Mouse (Mus musculus) heart, postnatal 10 days (tissue): ENCODE data around the gene Pcnx. TPM values are rescaled to one million over a fixed set of nuclear protein-coding genes. Genes with fewer than 3 reads are reported as not detected.

Experiments used
- DNase-seq, 2 experiments: peaks; one replicate each; pipeline ENCODE4 v3.0.0; 2021
- intact Hi-C: fragments of 180-260 bp; cut with DNase I; formaldehyde crosslinking; loops from one replicate; pipeline ENCODE4 v1.15.1; 2025
- total RNA-seq, 2 experiments: library from RNA; stranded (reverse); gene quantifications; 2 replicates each; pipeline ENCODE4 v1.2.3; 2021

Pcnx gene
- total RNA-seq, 2 experiments from 2014 or later: 79.2 to 79.6 TPM

DNA sequence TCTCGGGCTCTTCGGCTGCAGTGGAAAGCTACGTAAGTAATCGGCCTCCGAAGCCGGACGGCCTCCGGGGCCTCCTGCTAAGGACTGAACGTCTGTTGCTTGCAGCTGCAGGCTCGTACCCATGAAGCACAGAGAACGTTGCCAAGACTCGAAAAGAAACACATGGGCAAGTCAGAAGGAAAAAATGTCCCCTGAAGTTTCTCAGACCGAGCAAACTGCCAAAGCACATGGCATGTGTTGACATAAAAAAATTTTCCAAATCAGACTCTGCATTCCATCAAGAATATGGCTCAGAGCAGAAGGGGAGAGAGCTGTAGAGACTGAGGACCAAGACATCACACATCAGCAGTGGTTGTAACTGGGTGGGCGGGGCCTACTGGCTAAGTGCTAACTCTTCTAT lies 6.8 kb upstream of the Pcnx start:
- intact Hi-C loops: no loop called here
- DNase-seq: peak; percentile 67 to 71

DNA sequence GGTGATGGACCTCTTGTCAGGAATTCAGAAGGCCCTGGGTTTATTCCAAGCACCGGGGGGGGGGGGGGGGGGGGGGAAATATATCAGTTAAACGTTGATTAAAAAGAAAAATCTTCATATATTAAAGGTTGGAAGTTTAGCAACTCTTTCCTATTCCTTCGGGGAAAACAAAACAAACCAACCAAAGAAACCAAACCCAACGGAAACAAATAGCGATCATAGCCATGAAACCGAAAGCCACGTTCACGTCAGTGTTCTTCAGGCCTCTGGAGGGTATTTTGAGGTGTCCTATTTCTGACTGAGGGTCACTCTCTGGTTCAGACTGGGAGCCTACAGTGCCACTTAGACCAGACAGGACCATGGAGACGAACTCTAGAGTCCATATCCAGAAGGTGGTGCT lies 6.3 kb upstream of the Pcnx start:
- intact Hi-C loops: no loop called here
- DNase-seq: no peak

DNA sequence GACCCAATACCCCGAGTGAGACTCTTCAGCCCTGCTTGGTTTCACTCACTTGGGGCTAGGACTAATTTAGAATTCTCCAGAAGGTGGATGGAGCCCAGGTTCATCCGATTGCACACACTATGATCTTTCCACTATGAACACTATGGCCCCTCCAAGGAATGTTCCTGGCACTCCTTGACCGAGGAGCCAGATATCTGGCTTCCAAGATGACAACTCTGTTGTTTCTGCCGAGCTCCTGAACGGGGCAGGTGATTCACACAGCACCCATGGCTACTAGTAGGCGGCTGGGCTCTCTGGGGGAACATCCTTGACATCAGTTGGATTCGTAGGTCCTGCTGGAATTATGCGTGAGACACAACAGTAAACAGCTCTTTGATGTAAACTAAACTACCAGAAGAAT lies 4.8 kb upstream of the Pcnx start:
- no peak for DNase-seq
- intact Hi-C loops: no loop called here

DNA sequence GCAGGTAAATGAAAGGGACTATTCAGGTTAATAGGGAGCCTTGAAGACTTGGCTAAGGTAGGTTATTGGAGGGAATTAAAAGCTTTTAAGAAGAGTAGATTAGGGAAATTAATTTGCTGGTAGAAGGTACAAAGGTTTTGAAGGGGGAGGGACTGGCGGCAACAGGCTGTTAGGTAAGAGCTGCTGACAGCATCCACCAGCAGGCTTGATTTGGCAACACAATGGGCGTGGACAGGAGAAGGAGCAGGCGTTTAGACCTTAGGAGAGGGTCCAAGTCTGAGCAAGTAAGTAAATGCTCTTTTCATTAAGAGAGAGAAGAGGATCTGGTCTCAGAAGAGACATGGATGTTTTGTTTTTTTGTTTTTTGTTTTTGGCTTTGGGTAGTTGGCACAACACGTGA lies 3.1 kb upstream of the Pcnx start:
- DNase-seq: peak; percentile 37 to 43
- intact Hi-C loops: no loop called here

DNA sequence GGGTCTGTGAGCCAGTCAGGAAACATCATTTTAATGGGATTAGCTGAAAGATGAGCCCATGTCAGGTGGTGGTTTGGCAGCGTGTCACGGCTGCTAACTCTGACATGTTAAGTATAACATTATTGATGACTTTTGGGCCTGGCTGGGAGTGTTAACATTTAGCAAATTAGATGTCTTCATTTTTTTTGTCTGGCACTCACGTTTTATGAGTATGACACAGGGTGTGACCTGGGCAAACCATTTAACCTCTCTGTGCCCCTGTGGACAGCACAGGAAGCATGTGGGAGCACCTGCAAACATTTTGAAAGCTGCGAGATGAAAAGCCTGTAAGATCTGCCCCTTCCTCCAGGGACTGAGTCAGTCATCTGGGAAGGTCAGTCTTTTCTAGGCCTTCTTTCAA lies 2.6 kb upstream of the Pcnx start:
- intact Hi-C loops: no loop called here

DNA sequence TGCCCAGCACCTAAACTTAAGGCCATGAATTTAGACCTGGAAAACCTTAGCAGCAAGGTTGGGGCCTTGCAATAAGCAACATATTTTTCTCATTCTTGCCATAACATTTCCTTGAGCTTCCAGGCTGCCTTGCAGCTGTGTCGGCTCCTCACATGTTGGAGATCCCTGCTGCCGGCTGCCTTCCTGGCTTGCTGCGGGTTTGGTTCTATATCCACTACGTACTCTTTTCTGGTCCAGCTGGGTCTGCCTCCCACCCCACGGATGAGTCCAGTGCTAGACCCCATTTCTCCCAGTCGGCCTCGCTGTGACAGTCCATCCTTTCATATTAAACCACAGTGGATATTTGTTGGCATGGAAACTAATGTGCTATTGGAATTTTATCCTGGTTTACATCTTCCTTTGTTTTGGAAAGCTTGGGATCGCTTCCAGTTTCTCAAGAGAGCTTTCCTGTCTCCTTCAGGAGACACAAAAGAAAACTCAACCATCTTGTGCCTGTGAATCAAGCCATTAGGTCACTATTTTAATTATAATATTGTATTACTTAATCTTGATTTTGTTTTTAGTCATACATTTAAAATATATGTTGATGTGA lies 1.7 kb upstream of the Pcnx start:
- DNase-seq: no peak
- intact Hi-C loops: no loop called here

More for the DNA sequence above, 2.6 kb upstream of the Pcnx start:
- DNase-seq: no peak

DNA sequence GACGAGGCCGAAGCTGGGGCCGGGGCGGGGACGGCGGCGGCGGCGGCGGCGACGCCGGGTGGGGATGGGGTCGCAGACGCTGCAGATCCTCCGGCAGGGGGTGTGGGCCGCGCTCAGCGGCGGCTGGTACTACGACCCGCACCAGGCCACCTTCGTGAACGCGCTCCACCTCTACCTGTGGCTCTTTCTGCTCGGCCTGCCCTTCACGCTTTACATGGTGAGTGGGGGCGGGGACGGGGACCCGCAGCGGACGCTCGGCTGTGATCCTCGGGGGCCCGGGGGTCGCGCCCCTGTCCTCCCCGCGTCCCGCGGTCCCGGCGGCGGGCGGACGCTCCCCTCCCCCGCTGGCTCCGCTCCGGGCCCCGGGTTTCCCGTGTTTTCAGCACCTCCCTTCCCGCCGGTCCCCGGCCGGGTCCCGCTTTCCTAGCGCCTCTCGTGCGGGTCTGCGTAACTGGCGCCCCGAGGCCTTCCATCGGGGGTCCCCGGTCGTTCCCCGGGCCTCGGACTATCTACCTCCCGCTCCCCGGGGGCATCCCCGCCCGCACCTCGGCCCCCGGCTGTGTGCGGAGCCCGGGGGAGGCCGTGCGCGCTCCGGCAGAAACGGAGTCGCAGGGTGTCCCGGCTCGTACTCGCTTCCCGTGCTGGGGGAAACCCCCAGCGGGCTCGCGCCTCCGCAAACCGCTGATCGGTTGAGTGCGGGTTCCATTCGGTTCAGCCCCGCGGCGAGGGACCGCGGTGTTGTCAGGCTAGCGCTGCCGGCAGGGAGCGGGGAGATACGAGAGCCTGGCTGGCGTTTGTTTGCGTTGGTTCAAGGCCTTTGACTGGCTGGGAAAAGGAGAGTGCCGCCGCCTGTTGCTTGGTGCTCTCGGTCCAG lies 722 bp downstream of the Pcnx start:
- peak; percentile 75 to 78 for DNase-seq
- intact Hi-C loops: loop anchor here (2.0 kb wide), 1 partner anchor 54 kb away; no protein-coding TSS in a partner anchor

DNA sequence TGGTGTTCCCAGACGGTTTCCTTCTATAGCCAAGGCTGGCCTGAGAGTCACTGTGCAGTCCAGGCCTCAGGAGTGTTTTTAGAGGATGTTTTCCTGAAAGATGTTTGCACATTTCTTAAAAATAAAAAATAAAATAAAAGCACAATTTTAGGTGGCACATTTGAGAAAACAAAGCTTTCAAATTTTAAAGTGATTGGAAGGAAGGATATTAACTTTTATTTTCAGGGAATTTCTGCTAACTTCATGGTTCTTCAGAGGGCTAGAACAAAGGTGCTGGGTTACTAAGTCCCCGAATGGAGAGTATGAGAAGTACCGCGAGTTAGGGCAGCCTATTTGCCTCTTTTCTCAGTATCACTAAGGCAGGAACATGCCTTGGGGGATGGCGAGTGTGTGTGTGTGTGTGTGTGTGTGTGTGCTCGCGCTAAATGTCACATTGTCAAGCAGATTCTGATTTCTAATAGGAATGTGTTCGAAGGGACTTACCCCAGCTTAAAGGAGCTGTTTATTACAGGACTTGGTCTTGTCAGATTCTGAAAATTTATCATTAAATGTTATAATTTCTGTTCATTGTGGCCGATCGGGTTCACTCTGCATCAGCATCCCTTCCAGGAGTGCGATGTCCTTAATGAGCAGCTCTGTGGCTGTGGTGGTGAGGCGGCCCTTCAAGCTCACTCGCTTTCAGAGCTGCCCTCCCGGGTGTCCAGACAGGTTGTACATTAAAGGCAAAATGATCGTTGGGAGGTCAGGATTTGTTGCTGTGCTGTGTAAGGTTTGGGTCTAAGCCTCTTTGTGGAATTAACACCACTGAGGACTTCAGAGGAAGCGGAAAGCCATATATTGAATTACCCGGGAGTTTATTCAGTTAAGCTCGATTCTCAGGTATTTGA lies 1.6 kb downstream of the Pcnx start:
- DNase-seq: peak; percentile 37 to 49
- intact Hi-C loops: loop anchor here (2.0 kb wide), 2 partner anchors 15 to 55 kb away; no protein-coding TSS in a partner anchor

DNA sequence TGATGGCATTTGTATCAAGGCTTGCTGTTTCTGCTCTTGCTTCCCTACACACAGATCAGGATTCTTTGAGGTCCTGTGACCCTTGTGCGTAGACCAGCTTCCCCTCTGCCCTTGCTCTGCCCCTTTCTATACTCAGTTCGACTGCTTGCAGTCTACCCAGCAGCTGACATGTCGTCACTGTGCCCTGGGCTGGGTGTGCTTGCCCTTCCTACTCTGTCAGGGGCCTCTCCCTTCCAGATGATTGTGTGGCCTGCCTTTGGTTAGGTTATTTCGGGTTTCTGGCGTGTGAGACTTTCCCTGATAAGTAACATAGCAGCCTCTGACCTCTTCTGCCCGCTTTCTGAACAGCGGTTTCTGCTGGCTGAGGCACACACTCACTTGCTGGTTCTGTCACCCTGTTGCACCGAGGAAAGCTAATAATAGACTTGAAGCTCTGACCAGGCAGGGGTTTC lies 2.6 kb downstream of the Pcnx start:
- intact Hi-C loops: loop anchor here (2.0 kb wide), 1 partner anchor 14 kb away; no protein-coding TSS in a partner anchor
- DNase-seq: peak; percentile 76 to 86

DNA sequence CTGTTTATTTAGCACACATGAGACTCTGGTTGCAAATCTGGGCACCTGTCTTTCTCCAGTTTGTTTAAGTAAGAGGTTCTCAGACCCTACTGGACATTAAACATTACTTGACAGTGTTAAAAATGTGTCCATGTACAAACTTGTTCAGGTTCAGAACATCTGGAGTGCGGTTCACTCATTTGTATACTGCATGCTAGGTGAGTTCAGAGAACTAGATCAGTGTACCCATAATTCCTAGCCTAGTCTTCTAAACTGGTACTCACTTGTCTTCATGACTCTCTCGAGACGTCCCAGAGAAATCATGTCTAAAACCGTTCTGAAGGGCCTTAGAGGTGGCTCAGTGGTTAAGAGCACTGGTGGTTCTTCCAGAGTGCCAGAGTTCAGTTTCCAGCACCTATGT lies 4.1 kb downstream of the Pcnx start:
- intact Hi-C loops: loop anchor here (2.0 kb wide), 1 partner anchor 13 kb away; no protein-coding TSS in a partner anchor
- DNase-seq: no peak

DNA sequence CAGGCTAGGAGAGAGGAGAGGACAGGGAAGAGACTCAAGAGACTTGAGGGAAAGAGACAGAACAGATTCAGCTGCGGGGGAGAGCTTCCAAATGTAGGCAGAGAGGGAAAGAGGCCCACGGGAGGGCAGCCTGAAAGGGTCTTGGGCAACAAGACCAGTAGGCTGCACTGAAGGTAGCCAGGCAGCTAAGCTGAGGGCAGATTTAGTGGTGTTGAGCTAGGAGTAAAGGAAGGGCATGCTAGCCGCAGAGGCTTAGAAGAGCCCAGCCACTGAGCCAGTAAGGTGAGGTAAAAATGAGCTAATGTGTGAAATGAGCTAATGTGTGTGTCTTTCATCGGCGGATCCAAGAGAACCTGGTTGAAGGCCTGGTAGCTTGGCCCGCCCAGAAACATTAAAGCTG lies 5.4 kb downstream of the Pcnx start:
- no peak for DNase-seq
- intact Hi-C loops: no loop called here

DNA sequence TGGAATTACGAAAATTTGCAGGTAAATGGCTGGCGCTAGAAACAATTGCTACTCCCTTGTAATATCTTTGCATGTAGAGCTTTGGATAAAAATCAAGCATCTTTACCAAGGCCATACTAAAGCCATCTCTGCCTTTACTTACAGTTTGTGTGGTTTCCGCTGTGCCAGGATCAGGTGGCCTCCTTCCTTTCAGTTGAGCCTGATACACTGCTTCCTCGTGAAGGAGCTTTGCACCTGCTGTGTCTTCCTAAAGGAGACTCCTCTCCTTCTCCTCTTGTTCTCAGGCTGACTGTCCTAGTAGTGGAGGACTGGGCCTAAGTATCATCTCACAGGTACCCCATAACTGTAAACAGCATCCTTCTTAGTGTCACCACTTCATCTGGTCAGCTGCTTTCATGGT lies 7.5 kb downstream of the Pcnx start:
- no peak for DNase-seq
- intact Hi-C loops: no loop called here

DNA sequence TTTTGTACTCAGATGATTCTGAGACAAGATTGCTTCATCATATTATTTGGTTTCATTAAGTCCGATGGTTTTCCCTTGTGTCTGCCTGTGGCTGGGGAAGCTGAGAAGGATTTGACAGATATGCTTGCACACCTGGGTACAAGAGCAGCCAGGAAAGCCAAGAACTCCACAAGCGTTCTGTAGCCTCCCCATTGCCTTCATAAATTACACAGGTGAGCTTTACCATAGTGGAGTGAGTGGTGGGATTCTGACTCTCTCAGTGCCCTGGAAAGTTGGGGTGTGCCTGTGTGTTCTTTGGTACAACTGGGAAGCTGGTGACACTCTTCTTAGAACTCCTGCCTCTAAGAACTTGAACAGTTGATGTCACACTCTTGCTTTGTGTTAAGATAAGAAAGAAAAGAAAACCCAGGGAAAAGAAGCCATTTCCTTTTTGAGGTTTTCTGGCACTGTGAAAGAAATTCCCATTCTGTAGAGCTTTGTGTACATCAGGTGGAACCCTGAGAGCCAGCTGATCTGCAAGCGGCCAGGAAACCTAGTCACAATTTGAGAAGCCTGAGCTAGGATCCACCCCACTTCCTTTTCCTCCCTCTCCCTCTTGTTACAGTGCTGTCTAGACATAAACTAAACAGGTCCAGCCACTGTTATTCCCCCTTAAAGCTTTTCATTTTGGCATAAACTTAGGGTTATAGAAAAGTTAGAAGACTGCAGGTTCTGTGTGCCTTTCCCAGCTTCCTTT lies 9.6 kb downstream of the Pcnx start:
- DNase-seq: no peak
- intact Hi-C loops: loop anchor here (2.0 kb wide), 1 partner anchor 19 kb away; no protein-coding TSS in a partner anchor

DNA sequence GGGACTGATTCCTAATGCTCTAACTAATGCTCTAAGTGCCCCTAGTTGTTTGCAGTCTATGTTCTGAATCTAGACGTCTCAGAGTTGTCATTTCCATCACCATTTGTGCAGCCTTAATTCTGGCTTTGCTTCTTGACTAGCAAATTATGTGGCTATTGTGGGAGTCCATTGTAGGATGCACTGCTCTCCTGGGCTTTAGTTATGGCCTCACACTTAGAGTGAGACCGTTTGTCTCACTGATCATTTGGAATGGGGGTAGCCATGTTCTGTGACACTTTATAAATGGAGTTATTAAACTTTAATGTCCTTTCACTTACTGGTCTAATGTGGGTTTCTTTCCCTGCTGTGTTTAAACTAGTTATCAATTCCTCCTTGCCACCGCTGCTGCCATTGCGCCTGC lies 13.5 kb downstream of the Pcnx start:
- intact Hi-C loops: no loop called here
- DNase-seq: no peak

DNA sequence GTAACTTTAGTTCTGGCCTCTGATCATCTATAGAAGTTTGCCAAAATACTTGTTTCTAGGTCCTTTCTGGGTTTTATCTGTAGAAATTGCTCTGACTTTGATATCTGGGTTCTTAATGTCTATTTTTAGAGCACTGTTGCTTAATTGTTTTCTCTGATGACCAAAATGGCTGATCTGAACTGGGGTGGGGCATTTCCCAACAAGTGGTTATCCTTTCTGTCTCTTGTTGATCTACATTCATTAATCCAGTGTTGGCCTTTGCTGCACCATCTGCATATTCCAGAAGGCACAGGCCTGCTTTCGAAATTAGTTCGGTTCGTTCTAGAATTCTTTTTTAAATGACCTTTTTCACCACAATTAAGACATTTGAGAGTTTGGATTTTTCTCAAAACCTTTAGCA lies 20.3 kb downstream of the Pcnx start:
- no peak for DNase-seq
- intact Hi-C loops: no loop called here

DNA sequence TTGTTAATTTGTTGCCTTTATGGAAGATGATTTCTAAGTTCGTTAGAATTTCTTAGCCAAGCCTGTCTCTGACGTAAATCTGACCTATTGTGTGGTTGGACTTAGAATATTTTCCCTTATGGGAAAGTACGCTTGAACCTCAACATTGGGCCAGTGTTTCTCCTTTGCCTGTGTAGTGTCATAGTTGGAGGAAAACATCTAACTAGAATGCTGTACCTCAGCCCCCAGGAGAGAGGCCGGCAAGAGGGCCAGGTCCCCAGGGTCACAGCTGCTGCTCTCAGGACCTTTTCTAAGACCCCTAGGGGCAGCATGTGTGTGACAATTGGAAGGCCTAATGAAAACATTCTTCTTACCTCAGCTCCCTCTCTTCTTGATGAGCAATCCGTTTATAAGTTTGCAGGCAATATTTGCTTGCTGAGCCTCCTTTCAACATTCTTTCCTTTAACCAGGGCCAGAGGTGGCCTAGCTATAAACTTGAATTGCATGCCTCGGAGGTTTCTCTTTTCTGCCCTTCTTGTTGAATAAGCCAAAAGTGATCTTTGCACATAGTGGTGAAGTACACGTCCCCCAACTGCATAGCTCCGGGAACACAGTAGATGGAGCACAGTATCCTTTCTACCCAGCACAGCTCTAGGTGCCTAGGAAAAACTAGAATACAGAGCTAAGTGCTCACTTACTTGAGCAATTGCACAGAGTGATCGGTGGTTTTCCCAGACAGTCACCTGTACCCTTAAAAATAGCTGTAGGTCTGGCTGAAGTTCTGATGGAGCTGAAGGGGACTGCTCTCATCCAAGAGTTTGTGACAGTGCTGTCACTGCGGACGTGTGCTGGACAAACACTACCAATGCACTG lies 23.7 kb downstream of the Pcnx start:
- DNase-seq: no peak
- intact Hi-C loops: no loop called here

DNA sequence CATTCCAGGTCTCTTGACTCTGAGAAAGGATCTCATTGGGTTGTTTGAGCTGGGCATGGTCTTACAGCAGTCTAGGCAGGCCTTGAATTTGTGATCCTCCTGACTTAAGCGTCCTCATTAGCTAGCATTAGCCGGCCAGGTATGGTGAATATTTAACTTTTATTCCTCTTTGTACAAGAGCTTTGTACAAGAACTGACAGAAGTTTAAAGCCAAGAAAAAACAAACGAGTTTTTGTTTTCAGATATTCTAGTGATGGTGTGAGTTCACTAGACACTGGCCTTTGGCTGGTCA lies 24.2 kb downstream of the Pcnx start:
- intact Hi-C loops: no loop called here
- no peak for DNase-seq

DNA sequence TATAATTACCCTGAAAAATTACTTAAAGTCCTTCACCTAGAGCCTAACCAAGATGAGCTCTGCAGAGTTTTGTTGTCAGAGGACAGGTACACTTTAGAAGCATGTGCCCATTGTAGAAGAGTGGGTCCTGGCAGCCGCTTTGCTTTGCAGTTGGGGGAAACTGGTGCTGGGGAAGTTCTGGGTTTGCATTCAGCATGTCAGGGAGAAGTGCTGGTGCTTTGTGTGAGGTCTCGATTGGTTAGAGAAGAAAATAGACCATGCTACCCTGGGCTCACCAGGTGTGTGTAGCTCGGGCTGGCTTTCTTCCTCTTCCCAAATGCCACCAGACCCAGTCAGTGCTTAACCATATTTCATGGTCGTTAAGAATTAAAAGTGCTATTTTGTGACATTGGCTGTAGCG lies 25.2 kb downstream of the Pcnx start:
- DNase-seq: no peak
- intact Hi-C loops: no loop called here

DNA sequence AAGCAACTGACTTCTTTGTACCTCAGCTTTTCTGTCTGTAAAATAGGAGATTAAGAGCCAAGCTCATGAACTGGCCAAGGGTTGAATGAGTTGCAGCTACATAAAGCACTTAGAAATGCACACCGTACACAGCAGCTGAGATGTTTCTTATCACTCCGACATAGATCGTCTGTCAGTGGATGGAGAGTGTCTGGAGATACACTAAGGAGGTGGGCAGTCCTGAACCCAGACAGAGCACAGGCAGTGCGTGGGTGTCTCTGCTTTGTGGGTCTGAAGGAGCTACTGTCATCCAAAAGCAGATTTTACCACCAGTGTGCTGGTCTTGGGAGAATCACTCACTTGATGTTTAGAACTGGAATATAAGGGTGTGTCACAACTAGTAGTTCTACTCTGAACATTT lies 26.2 kb downstream of the Pcnx start:
- intact Hi-C loops: no loop called here
- no peak for DNase-seq

DNA sequence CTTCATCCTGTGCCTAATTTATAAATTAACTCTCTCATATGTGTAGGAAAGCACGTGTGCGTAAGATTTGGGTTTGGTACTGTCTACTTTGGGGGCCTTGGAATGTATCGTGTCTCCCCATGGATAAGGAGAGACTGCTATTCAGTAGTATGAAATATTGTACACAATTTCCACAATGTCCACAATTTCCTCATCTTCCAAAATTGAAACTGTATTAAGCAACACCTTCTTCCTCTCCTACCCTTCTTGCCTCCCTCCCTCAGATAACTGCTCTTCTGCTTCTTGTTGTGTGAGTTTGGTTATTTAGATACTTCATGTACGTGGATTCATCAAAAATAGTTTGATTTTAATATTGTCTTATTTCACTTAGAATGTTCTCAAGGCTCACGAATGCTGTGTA lies 29.1 kb downstream of the Pcnx start:
- intact Hi-C loops: loop anchor here (2.0 kb wide), 1 partner anchor 20 kb away; no protein-coding TSS in a partner anchor
- no peak for DNase-seq
